Mouse (Mus musculus) heart, embryonic 11.5 days (tissue): ENCODE measurements around the gene Mgat4d. TPM values are rescaled to one million over a fixed set of nuclear protein-coding genes. Genes with fewer than 3 reads are reported as not detected.

ENCODE experiments used
- ATAC-seq: fragments of 200-750 bp; cut with Nextera tagmentation; replicated peaks from 2 replicates; pipeline ENCODE4 v1.8.0; 2017; ENCODE audit warnings: moderate library complexity; ENCODE audit not compliant: insufficient number of reproducible peaks, low FRiP score, low TSS enrichment
- H3K27ac ChIP-seq: fragments of 300-500 bp; sonication (generic); 2 replicates; pipeline ENCODE4 v1.5.1; 2014; ENCODE audit warnings: mild to moderate bottlenecking, low read depth, low read length
- H3K27me3 ChIP-seq: fragments of 300-500 bp; sonication (generic); 2 replicates; pipeline ENCODE4 v1.6.1; 2014; ENCODE audit warnings: mild to moderate bottlenecking, low read length, mixed read lengths; ENCODE audit not compliant: control insufficient read depth, insufficient read depth
- H3K36me3 ChIP-seq: fragments of 300-500 bp; sonication (generic); 2 replicates; pipeline ENCODE4 v1.6.1; 2014; ENCODE audit warnings: mild to moderate bottlenecking, low read length, moderate library complexity, mixed read lengths; ENCODE audit not compliant: control insufficient read depth, insufficient read depth
- H3K4me1 ChIP-seq: fragments of 300-500 bp; sonication (generic); 2 replicates; pipeline ENCODE4 v1.6.1; 2014; ENCODE audit warnings: low read length; ENCODE audit not compliant: control insufficient read depth, insufficient read depth
- H3K4me2 ChIP-seq: fragments of 300-500 bp; sonication (generic); 2 replicates; pipeline ENCODE4 v1.6.1; 2014; ENCODE audit warnings: mild to moderate bottlenecking, moderate library complexity
- H3K4me3 ChIP-seq: fragments of 300-500 bp; sonication (generic); 2 replicates; pipeline ENCODE4 v1.5.1; 2014; ENCODE audit warnings: low read depth, low read length
- H3K9ac ChIP-seq: fragments of 300-500 bp; sonication (generic); 2 replicates; pipeline ENCODE4 v1.6.1; 2014; ENCODE audit warnings: mild to moderate bottlenecking, low read depth, low read length, moderate library complexity
- H3K9me3 ChIP-seq: fragments of 300-500 bp; sonication (generic); replicated peaks from 2 replicates; pipeline ENCODE4 v1.6.1; 2016; ENCODE audit warnings: low read length; ENCODE audit not compliant: control insufficient read depth
- WGBS: fragments of 180-500 bp; shearing (Covaris S2); extraction: QIAGEN DNeasy Blood & Tissue Kit; methylation state at CpG from one replicate; pipeline ENCODE4 v1.1.7; 2014; ENCODE audit not compliant: insufficient replicate concordance; 5-methylcytosine and 5-hydroxymethylcytosine counted together
- polyA plus RNA-seq: library from polyadenylated mRNA; unstranded; fragments of >200 nt; fragmentation: Nextera tagmentation; extraction: Ambion mirVana; gene quantifications from 2 replicates; pipeline ENCODE4 v1.2.1, GENCODE M21; 2014

Gene Mgat4d
- polyA plus RNA-seq, 1 experiment from 2014 or later = not detected

- H3K36me3 ChIP-seq = no peaks in the 10 kb centered on the region; the same call in 1 of the 2 replicates
- H3K4me3 ChIP-seq = no peak overlapping the region
- no peak for ATAC-seq
- no peak overlapping the region for H3K4me2 ChIP-seq
- H3K4me1 ChIP-seq = no peaks in the 10 kb centered on the region
- no peaks in the 10 kb centered on the region for H3K9me3 ChIP-seq
- no peaks in the 10 kb centered on the region for H3K27me3 ChIP-seq
- WGBS = 86% methylated on average over 5 of the region's 5 CpGs
- no peak overlapping the region for H3K27ac ChIP-seq
- H3K9ac ChIP-seq = no peak overlapping the region
Observed at GRCm38 (mm10) chr8:83327889-83328288, 20.4 kb upstream of the Mgat4d start.

- H3K27ac ChIP-seq = no peak overlapping the region
- no peaks in the 10 kb centered on the region for H3K27me3 ChIP-seq
- no peaks in the 10 kb centered on the region for H3K9me3 ChIP-seq
- H3K4me2 ChIP-seq = peak overlapping the region; percentile 76
- ATAC-seq = no peak
- H3K4me1 ChIP-seq = no peaks in the 10 kb centered on the region
- H3K4me3 ChIP-seq = peak overlapping the region; percentile 86
- no peaks in the 10 kb centered on the region for H3K36me3 ChIP-seq
- H3K9ac ChIP-seq = peak overlapping the region; percentile 83
- WGBS = 10% methylated on average over 7 of the region's 7 CpGs
Observed at GRCm38 (mm10) chr8:83331567-83331898, 16.7 kb upstream of the Mgat4d start.

- Histone ChIP-seq H3K36me3 (no peaks in the 10 kb centered on the region), H3K9ac (peak within 1 kb of the TSS; percentile 83), H3K4me1 (no peaks in the 10 kb centered on the region), H3K9me3 (no peaks in the 10 kb centered on the region), H3K4me2 (peak within 1 kb of the TSS; percentile 76), H3K27ac (no peak within 1 kb of the TSS), H3K27me3 (no peaks in the 10 kb centered on the region), H3K4me3 (peak within 1 kb of the TSS; percentile 86)
- under 1% methylated on average over 85 of the region's 85 CpGs for WGBS
- ATAC-seq = peak; percentile 99
Observed at GRCm38 (mm10) chr8:83331899-83332697, 16.2 kb upstream of the Mgat4d start, which contains the start of gene Elmod2. Elmod2 (minus strand) TSS chr8:83332486.

- 7% methylated on average over 7 of the region's 7 CpGs for WGBS
- peak overlapping the region; percentile 86 for H3K4me3 ChIP-seq
- H3K9ac ChIP-seq = peak overlapping the region; percentile 52; the same call in 1 of the 2 replicates
Observed at GRCm38 (mm10) chr8:83332864-83333263, 15.4 kb upstream of the Mgat4d start.

GRCm38 (mm10) chr8:83342076-83342475 lies 6.2 kb upstream of the Mgat4d start:
- H3K36me3 ChIP-seq = no peaks in the 10 kb centered on the region
- ATAC-seq = no peak
- H3K27me3 ChIP-seq = no peaks in the 10 kb centered on the region
- no peak overlapping the region for H3K9ac ChIP-seq
- no peak overlapping the region for H3K27ac ChIP-seq
- WGBS = 79% methylated on average over 3 of the region's 3 CpGs
- H3K4me2 ChIP-seq = no peak overlapping the region
- H3K4me1 ChIP-seq = no peaks in the 10 kb centered on the region
- H3K4me3 ChIP-seq = no peak overlapping the region
- H3K9me3 ChIP-seq = 0 out of 2 replicates have a peak, but pooled peaks cover 2% of the 10 kb centered on the region

More at GRCm38 (mm10) chr8:83332864-83333263, 15.4 kb upstream of the Mgat4d start:
- H3K9me3 ChIP-seq = no peaks in the 10 kb centered on the region
- no peaks in the 10 kb centered on the region for H3K27me3 ChIP-seq
- peak overlapping the region; percentile 76 for H3K4me2 ChIP-seq
- H3K4me1 ChIP-seq = no peaks in the 10 kb centered on the region
- no peak for ATAC-seq
- no peak overlapping the region for H3K27ac ChIP-seq
- H3K36me3 ChIP-seq = no peaks in the 10 kb centered on the region

GRCm38 (mm10) chr8:83342693-83343092 lies 5.6 kb upstream of the Mgat4d start:
- Histone ChIP-seq H3K4me3 (no peak overlapping the region), H3K27me3 (no peaks in the 10 kb centered on the region), H3K36me3 (no peaks in the 10 kb centered on the region), H3K4me2 (no peak overlapping the region), H3K4me1 (no peaks in the 10 kb centered on the region), H3K9me3 (0 out of 2 replicates have a peak, but pooled peaks cover 2% of the 10 kb centered on the region), H3K27ac (no peak overlapping the region), H3K9ac (no peak overlapping the region)
- no peak for ATAC-seq

- H3K4me3 ChIP-seq = no peak overlapping the region
- WGBS = 93% methylated on average over 2 of the region's 2 CpGs
- no peak for ATAC-seq
- no peak overlapping the region for H3K9ac ChIP-seq
- no peaks in the 10 kb centered on the region for H3K27me3 ChIP-seq
- no peaks in the 10 kb centered on the region for H3K4me1 ChIP-seq
- H3K36me3 ChIP-seq = no peaks in the 10 kb centered on the region
- no peak overlapping the region for H3K4me2 ChIP-seq
- no peak overlapping the region for H3K27ac ChIP-seq
- H3K9me3 ChIP-seq = no peaks in the 10 kb centered on the region
Observed at GRCm38 (mm10) chr8:83351315-83351714, 3.0 kb downstream of the Mgat4d start.

GRCm38 (mm10) chr8:83363156-83363769 lies 15.0 kb downstream of the Mgat4d start:
- Histone ChIP-seq H3K9ac (no peak overlapping the region), H3K27ac (no peak overlapping the region), H3K4me2 (no peak overlapping the region), H3K4me1 (no peaks in the 10 kb centered on the region), H3K27me3 (no peaks in the 10 kb centered on the region), H3K4me3 (no peak overlapping the region), H3K9me3 (no peaks in the 10 kb centered on the region), H3K36me3 (no peaks in the 10 kb centered on the region)
- WGBS = 60% methylated on average over 7 of the region's 7 CpGs
- ATAC-seq = no peak

GRCm38 (mm10) chr8:83377231-83377630 lies 29.0 kb downstream of the Mgat4d start:
- no peaks in the 10 kb centered on the region for H3K36me3 ChIP-seq
- no peak overlapping the region for H3K4me2 ChIP-seq
- no peak overlapping the region for H3K4me3 ChIP-seq
- H3K27me3 ChIP-seq = no peaks in the 10 kb centered on the region
- no peak overlapping the region for H3K9ac ChIP-seq
- H3K27ac ChIP-seq = no peak overlapping the region
- H3K4me1 ChIP-seq = no peaks in the 10 kb centered on the region
- no peak for ATAC-seq
- no peaks in the 10 kb centered on the region for H3K9me3 ChIP-seq
